Mouse (Mus musculus): Measurements from ENCODE around the gene Gp9.
A peak's percentile ranks its signal among the peaks of the same experiment; 100 is the strongest.
"Not testable (repeated sequence)": the region's sequence is repeated elsewhere in the genome, so short reads cannot be mapped to it uniquely, and the experiment has no call there.

Gp9 gene

DNA sequence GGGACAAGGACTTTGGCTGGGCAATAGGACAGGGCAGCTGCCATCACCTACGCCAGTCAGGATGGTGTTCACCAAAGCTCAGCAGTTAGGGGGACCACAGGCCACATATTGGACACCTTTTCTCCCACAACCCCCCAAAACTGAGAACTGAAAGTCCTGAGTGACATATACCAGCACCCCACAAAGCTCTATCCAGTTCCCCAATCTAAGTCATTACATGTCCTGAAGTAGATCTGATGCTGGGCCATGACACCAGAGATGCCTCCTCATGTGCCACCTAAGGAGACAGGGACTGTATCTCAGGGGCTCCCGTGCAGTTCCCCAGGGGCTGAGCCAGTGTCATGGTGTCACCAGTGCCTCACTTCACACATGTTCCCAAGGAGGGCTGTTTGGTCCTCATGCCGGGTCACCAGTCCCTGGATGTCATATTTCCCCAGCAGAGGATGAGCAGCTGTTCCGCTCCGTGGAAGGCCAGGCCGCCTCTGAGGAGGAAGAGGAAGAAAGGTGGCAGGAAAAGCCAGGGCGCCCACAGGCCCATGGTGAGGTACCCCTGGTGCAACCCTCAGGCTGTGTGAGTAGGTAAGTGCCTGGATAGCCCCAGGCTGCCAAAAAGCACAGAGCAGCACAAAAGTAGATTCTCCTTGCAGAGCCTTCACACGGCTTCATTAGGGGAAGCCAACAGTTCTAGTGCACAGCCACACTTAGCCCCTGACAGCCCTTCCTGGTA lies 27.5 kb upstream of the Gp9 start:
- DNase-seq: no peak

DNA sequence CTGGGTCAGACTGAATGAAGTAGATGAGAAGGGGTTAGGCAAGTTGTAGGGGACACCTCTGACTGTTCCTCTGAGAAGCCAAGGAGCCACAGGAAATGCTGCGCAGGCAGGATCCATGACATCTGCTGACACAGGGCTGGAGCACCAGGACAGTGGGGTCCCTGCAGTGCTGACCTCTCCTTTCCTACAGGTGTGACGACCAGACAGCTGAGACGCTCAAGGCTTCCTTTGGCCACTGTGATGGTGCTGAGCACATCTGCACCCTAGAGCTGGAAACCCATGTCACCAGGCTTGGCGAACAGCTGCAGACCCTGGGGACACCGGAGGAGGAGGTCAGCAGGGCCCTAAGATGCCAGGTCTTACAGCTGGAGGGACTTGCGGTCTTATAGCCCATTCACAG lies 26.3 kb upstream of the Gp9 start:
- DNase-seq: no peak

DNA sequence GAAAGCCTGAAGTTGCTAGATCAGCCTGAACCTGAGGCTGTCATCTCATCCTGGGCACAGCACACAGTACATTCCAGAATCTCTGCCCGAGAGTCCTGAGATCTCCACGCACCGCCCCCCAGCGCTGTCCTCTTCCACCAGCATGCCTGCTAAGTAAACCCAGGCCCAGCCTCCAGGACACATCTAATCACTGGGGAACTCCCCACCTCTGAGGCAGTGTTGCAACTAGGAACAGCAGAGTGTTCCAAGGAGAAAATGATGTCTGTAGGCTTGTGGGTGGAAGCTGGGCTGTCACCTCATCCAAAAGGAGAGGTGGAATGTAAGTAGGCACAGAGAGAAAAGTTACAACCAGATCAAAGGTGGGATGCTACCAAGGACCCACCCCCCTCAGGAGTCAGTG lies 22.7 kb upstream of the Gp9 start:
- DNase-seq: no peak

DNA sequence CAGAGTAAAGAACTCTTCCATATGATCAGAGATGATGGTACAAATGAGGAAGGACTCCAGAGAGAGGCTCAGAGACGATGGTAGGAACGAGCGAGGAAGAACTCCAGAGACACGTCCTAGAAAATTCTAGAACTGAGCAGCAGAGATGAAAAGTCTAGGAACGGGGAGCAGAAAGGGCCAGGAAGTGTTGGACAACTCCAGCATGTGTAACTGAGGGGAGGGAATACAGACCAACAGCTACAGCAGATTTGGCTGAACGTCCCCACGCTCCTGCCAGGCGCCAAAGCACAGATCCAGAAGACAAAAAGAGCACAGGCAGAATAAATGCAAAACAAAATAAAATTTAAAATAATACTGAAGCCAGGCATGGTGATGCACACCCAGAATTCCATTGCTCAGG lies 21.0 kb upstream of the Gp9 start:
- DNase-seq: no peak

DNA sequence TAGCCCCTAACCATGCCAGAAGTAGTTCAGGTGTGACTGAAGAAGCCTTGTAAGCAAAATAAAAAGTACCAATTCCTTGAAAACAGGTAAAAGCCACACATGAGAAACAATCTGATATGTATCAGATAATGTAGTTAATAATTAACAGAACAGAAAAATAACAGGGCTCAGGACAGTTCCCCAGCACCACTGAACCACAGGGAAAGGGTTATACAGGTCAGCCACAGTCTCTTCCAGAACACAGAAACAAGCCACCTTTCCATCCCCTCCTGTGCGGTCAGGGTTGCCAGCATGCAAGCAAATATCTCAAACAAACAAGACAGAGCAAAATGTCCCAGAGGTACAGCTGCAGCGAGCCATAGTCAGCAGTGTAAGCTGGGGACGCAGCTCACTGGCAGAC lies 18.5 kb upstream of the Gp9 start:
- DNase-seq: no peak

DNA sequence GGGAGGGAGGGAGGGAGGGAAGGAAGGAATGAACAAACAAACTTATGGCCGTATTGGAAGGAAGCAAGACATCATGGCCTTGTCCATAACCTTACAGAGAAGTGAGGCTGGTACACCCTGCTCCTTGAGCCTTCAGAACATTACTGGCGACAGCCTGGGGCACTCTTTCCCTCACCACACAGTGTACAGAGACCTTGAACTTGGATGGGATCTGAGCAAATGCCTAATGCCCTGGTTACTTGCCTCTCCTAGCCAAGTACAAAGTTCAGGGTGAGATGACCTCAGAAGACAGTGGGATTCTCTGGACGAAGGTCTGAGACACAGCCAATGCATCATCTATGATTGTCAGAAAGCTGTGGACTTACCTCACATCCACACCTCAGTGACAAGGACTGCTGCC lies 18.0 kb upstream of the Gp9 start:
- DNase-seq: peak; percentile 15 to 43

DNA sequence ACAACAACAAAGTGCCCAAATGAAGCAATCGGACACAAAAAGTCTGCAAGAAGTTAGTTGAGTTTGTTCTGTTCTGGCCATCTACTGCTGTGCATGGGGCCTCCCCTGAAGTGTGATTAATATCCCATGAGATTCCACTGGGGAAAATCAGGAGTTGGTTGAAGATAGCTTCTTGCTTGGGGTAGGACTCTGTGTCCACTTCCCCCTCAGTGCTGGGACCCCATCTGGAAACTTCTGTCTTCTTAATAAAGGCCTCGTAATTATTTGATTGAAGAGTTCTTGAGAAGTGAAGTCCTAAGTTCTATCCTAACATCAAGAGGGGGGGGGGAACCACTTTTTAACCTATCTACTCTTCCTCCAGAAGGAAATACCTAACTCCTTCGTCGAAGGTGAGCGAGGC lies 15.7 kb upstream of the Gp9 start:
- no peak for DNase-seq

DNA sequence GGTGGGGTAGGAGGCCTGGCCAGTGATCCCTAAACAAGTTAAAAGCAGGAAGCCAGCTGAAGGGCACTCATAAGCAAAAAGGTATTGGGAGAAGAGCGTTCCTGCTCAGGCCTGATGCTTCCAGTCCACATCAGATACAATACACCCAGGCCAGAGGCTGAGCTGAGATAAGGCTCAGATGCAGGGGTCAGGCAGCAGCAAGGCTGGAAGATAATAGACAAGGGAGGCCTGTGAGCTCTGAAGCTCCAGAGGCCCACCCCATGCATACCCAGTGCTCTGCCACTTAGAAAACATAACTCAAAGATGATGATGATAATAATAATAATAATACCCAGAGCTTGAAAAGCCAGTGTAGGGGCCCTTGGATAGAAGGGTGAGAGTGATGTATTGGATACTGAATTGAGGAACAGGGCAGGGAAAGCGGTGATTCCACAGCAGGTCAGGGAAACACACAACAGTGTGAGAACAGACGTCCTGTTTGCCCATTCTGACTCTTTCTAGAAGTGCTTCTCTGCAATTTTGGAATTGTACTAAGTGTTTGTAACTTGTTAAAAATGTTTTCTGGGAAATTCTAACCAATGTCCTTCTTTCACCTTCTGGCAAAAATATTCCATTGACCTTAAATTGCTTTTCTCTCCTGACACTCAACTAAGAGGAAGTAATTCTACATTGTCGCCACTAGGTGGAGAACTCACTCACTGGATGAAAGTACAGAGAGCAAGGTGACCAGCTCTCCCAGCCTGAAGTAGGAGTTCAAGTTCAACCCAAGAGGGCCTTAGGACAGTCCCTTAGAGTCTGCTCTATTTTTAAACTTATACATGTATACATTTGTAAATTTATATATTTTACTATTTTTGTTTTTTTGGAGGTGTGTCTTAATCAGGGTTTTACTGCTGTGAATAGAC lies 14.2 kb upstream of the Gp9 start:
- DNase-seq: peak in 1 of 2 experiments; percentile 49

DNA sequence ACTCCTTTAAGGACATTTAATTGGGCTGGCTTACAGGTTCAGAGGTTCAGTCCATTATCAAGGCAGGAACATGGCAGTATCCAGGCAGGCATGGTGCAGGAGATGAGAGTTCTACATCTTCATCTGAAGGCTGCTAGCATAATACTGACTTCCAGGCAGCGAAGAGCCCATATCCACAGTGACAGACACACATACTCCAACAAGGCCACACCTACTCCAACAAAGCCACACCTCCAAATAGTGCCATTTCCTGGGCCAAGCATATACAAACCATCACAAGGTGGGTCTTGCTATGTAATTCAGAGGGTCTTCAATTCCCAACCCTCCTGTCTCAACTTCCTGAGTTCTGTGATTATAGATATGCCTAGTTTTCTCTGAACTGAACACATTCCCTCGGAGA lies 13.6 kb upstream of the Gp9 start:
- DNase-seq: not testable (repeated sequence)

DNA sequence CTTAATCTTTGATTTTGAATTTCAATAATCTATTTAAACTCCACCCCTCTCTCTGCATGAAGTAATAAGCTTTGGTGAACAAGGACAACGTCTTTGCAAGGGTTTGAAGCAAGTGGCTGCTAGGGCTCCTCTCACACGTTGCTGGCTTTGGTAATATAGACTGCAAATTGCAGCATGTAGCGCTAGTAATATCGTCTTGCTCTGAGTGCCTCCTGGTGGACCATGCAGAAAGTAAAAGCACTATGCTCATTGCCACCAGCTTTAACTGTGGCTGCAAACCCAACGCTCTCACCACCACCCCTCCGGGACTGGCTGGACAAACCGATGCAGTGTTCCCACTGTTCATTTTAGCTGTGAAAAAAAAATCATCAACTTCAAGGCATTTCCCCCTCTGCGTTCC lies 7.2 kb upstream of the Gp9 start:
- DNase-seq: no peak

DNA sequence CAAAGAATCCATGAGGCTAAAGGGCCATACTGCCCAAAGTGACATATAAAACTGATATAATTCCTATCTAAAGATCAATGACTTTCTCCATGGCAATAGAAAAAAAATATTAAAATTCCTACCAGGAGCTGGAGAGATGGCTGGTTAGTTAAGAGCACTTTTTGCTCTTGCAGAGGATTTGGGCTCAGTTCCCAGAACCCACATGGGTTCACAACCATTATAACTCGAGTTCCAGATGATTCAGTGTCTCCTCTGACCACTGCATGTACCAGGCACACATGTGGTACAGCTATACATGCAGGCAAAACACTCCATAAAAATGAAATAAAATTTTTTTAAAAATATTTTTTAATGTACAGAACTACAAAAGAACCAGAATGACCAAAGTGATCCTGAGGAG lies 3.4 kb upstream of the Gp9 start:
- no peak for DNase-seq

DNA sequence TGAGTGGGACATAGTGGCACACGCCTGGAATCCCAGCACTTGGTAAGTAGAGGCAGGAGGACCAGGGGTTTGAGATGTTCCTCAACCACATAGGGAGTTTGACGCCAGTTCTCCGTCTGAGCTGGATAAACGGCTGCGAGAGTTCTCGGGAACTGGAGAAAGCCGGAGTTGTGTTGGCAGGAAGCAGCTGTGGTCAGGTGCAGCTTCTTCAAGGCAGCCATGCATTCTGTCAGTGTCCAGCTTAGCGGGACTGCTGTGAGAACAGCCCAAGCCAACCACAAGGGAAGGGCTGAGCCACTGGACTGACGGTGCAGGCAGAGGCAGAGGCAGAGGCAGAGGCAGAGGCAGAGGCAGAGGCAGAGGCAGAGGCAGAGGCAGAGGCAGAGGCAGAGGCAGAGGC lies 3.0 kb upstream of the Gp9 start:
- DNase-seq: no peak

DNA sequence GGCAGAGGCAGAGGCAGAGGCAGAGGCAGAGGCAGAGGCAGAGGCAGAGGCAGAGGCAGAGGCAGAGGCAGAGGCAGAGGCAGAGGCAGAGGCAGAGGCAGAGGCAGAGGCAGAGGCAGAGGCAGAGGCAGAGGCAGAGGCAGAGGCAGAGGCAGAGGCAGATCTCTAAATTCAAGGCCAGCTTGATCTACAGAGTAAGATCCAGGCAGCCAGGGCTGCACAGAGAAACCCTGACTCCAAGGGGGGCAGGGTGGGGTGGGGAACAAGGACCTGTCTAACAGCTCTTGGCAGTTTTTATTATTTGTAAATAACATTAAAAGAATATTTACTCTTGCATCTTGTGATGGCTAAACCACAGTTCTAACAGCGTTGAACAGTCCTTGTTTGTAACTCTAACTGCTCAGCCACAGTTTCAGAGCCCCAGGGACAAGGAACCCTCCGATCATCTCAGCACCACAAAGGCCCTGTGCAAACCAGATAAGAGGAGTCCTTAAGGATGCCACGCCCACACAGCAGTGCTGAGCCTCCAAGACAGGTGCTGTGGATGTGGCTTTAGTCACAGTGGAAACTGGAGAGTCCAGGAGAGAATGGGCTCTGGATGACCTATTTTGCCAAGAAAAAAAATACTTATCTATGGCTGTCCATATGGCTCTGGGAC lies 2.2 kb upstream of the Gp9 start:
- DNase-seq: no peak

DNA sequence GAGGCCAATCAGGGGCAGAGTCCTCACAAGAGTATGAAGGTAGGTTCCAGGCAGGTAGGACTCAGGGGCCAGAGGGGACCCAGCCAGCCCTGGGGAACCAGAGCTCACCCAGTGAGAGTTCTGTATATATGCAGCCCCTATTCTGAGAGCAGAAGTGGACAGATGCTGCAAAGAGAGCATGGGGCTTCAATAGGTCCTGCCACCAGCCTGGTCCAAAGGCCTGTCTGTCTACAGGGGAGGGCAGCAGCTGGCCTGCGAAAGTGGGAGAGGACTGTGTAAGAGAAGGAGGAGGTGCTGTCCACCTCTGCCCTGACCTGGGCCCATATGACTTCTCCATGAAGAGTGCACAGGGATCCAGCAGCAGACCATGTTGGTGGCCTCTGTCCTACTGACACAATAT lies 1.2 kb upstream of the Gp9 start:
- no peak for DNase-seq

DNA sequence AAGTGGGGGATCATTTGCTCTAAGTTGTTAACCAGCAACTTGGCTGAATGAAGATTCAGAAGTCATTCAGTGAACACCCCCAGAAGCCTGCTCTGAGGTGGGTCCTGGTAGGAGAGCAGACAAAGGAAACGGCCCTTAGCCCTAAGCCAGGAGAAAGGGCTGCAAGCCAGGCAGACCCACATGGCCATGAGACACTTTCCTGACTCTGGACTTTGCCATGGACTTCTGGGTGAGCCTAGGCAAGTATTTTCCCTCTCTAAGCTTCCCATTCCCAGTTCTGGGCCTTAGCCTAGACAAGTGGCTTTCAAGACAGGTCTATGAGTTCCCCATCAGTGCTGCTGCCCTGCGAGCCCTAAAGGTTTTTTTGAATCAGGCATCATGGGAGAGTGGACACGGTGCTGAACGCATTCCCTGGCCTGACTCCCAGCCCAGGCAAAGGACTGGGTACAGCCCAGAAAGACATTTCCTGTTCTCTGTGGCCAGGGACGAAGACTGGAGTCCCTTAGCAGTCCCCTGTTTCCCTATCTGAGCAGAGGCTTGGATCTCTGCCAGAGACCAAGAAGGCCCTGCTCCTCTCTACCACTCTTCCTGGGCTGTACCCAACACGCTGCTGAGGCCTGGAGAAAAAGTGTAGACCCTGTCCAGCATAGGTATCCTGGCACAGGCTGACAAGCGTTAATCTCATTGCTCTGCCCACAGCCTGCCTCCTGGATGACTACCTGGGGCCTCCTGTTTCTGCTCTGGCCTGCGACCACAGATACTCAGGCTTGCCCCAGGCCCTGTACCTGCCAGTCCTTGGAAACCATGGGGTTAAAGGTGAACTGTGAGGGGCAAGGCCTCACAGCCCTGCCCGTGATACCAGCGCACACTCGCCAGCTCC lies 662 bp downstream of the Gp9 start:
- DNase-seq: peak; percentile 20 to 23

DNA sequence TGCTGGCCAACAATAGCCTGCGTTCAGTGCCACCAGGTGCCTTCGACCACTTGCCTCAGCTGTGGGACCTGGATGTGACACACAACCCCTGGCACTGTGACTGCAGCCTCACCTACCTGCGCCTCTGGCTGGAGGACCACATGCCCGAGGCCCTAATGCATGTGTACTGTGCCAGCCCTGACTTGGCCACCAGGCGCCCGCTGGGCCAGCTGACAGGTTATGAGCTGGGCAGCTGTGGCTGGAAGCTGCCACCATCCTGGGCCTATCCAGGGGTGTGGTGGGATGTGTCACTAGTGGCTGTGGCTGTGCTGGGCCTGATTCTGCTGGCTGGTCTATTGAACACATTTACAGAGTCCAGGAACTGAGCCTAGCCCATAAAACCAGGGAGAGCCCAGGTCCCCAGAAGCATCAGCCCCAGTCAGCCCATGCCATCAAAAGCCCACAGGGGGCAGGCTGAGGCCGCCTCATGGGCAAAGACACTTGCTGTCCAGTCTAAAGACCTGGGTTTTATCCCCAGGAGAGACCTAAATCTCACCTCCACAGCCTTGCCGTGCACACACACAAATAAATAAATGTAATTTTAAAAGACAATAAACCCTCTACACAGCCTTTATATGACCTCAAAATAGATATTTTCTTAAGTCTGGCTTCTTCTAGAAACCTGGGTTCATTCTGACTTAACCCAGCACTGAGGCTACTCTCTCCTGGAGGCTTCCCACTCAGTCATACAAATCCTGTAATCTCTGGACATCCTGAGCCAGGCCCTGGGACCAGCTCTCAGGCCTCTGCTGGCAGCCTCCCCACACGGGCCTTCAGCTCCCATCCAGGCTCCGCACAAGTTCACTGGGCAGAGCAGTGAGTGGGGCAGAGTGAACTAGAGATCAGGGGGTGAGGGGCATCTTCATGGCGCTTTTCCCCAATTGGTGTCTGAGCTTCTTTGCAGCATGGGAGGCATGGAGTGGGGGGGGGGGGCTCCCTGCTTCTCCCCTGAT lies 1.6 kb downstream of the Gp9 start:
- DNase-seq: no peak

DNA sequence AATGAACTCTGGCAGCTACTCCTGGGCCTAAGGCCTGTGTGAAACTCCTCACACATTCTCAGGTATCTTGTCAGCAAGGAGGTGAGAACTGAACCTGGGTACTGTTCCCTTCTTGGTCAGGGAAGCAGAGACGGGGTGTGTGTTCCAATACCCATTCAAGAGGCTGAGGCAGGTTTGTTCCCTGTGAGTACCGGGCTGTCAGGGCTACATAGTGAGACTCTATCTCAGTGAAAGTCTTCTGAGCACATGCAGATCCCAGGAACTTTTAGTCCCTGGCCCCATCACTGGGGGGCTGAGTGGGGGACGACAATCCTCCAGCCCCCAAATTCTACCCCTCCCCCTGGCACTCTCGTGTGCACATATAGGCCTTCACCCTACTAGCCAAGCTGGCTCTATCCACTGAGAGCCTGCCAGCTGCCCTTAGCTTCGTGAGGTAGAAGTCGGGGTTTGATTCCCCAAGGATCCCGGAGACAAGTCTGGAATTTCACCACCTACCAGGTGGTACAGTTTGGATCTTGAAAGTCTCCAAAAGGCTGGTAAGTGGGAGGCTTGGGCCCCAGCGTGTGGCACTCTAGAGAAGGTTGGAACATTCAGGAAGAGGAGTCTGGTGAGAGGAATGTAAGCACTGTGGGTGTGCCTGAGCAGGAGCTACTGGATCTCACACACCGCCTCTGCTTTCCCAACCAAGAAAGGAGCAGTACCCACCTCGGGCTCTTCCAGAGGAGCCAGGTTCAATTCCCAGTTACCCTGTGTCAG lies 2.9 kb downstream of the Gp9 start:
- no peak for DNase-seq

DNA sequence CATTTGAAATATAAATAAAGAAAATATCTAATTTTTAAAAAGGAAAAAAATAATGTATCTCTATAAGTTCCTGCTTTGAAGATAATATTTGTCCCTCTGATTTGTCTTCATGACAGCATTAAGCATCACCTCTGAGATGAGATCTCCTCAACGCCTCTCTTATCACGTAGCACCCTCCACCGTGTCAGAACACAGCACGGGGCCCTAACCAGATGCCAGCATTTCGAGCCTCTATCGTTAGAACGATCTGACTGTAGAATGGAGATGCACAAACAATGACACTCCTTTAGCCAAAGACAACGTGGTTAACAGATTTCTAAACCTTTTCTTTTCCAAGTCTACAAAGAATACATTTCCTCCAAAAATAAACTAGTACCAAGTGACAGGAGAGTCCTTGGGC lies 6.2 kb downstream of the Gp9 start:
- no peak for DNase-seq

DNA sequence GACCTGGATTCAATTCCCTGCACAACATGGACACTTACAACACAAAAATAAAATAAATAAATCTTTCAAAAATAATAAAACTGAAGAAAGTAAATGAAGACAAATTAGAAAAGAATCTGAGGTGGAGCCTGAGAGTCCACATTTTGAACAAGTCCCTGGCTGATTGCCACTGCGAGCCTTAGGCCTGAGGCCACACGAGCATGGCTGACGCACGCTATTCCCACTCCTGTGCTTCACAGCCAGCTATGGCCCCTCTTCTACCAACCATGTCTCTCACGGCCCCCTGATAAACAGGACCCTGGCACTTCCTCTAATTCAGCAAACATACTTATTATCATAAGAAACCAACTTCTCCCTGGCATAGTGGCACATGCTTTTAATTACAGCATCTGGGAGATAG lies 8.7 kb downstream of the Gp9 start:
- no peak for DNase-seq

DNA sequence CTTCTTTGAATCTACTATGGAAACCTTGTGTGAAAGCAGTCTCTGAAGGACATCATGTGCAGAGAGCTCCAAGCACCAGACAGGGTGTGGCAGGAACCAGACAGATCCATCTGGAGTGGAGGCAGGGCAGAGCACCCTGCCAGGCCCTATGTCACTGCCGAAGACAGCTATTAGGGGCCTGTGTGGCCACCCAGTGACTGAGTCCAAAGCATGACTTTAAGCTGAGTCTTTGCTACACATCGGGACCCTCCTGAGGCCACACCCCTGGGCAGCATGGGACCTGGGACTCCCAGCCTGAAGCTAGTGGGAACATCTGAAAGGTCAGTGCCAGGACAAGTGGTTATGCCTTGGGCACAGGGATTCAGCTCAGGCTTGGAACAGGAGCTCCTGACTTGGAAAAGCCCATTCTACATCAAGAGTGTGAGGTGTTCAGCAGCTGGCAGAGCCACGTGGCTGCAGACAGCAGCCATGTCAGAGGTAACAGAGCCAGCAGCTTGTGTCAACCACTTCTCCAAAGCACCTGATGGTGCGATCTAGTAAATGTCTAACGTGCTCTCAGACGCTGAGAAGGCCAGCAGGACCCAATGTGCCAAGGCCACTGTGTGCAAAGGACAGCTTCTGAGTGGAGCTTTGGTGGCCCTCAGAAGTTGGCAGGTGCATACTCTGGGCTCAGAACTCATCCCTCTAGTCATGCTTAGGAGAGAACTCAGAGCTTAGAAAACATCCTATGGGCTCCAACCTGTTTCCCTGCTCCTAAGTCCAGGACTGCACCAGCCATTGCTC lies 9.4 kb downstream of the Gp9 start:
- DNase-seq: no peak
